Mouse (Mus musculus): Measurements from ENCODE around the gene Thsd4.

GRCm38 (mm10) chr9:60288789-60289188 lies 233.1 kb downstream of the Thsd4 start:
- TF ChIP-seq MYOG (IDR thresholded peaks at IDR 0.05; ENCODE audit: control insufficient read depth, extremely low read depth, insufficient read length) (no peak), FOSL1 (IDR thresholded peaks at IDR 0.05; ENCODE audit: insufficient read depth, low read length, poor library complexity, severe bottlenecking) (no peak), CTCF (IDR thresholded peaks at IDR 0.05; ENCODE audit: control insufficient read depth, insufficient read depth, insufficient read length) (no peak), MAX (IDR thresholded peaks at IDR 0.05) (no peak), CEBPB (IDR thresholded peaks at IDR 0.05; ENCODE audit: low read depth) (no peak), USF1 (IDR thresholded peaks at IDR 0.05; ENCODE audit: low read depth) (no peak)
